Mouse (Mus musculus) hematopoietic stem cell, adult 5-6 weeks (primary cell): Measurements from ENCODE around the gene Zpr1. TPM values are rescaled to one million over a fixed set of nuclear protein-coding genes. Genes with fewer than 3 reads are reported as not detected.

Source experiments
- ATAC-seq, 2 experiments: fragments of 125-278 bp in 1 of 2; replicated peaks in 1 of 2; 2 replicates each; pipeline ENCODE4 v1.8.0; 2016 to 2017; ENCODE audit warnings: inconsistent platforms in 2 of 2, mild to moderate bottlenecking in 2 of 2, moderate number of reproducible peaks in 2 of 2, low read depth in 1 of 2, moderate TSS enrichment in 1 of 2; ENCODE audit not compliant: low FRiP score in 2 of 2, poor library complexity in 2 of 2, severe bottlenecking in 2 of 2, insufficient read depth in 1 of 2, low TSS enrichment in 1 of 2
- total RNA-seq: library from RNA; stranded (forward); fragments of 172-1452, 232-1000 nt; gene quantifications from 2 replicates; pipeline ENCODE4 v1.2.3, GENCODE M21; 2017

Gene Zpr1
- total RNA-seq, result 59.3 and 82.4 TPM in 2 replicates

- peak; percentile 91 to 95 for ATAC-seq
Measured at GRCm38 (mm10) chr9:46272677-46273454, at the start of gene Zpr1. TSS of gene Zpr1 (plus strand) at chr9:46273064.

- no peak for ATAC-seq
Measured at GRCm38 (mm10) chr9:46223090-46223489, 49.8 kb upstream of the Zpr1 start.

GRCm38 (mm10) chr9:46224101-46224500, 48.8 kb upstream of the Zpr1 start:
- no peak for ATAC-seq

GRCm38 (mm10) chr9:46224945-46225660, 47.8 kb upstream of the Zpr1 start:
- ATAC-seq, result no peak

- no peak for ATAC-seq
Measured at GRCm38 (mm10) chr9:46227064-46227614, 45.7 kb upstream of the Zpr1 start.

GRCm38 (mm10) chr9:46228491-46228890, 44.4 kb upstream of the Zpr1 start, which contains the start of gene Apoa1:
TSS of gene Apoa1 (plus strand) at chr9:46228580.
- no peak for ATAC-seq

- ATAC-seq, result peak; percentile 89 to 91
Measured at GRCm38 (mm10) chr9:46229573-46230449, 43.1 kb upstream of the Zpr1 start.

- ATAC-seq, result no peak
Measured at GRCm38 (mm10) chr9:46230450-46230975, 42.4 kb upstream of the Zpr1 start.

GRCm38 (mm10) chr9:46235196-46235595, 37.7 kb upstream of the Zpr1 start:
- ATAC-seq, result no peak

- ATAC-seq, result no peak
Measured at GRCm38 (mm10) chr9:46235596-46235648, 37.4 kb upstream of the Zpr1 start, which contains the start of gene Apoc3. TSS of gene Apoc3 (minus strand) at chr9:46235636.

- no peak for ATAC-seq
Measured at GRCm38 (mm10) chr9:46235649-46236048, 37.2 kb upstream of the Zpr1 start.

GRCm38 (mm10) chr9:46238850-46239249, 34.0 kb upstream of the Zpr1 start:
- ATAC-seq, result no peak

- no peak for ATAC-seq
Measured at GRCm38 (mm10) chr9:46240526-46241153, 32.2 kb upstream of the Zpr1 start, which contains the start of gene Apoa4. TSS of gene Apoa4 (plus strand) at chr9:46240696.

- ATAC-seq, result no peak
Measured at GRCm38 (mm10) chr9:46241818-46242217, 31.0 kb upstream of the Zpr1 start.

GRCm38 (mm10) chr9:46243122-46243521, 29.7 kb upstream of the Zpr1 start:
- ATAC-seq, result no peak

- no peak for ATAC-seq
Measured at GRCm38 (mm10) chr9:46243584-46243983, 29.3 kb upstream of the Zpr1 start.

GRCm38 (mm10) chr9:46246752-46247324, 26.0 kb upstream of the Zpr1 start:
- peak in 1 of 2 experiments; percentile 69; a peak in 2 of 4 replicates for ATAC-seq
